Mouse (Mus musculus): ENCODE results near the gene Tnfrsf9. TPM values are rescaled to one million over a fixed set of nuclear protein-coding genes. Genes with fewer than 3 reads are reported as not detected.

Tnfrsf9 gene
- polyA plus RNA-seq, 1 experiment from 2014 or later: 0.26 TPM

DNA sequence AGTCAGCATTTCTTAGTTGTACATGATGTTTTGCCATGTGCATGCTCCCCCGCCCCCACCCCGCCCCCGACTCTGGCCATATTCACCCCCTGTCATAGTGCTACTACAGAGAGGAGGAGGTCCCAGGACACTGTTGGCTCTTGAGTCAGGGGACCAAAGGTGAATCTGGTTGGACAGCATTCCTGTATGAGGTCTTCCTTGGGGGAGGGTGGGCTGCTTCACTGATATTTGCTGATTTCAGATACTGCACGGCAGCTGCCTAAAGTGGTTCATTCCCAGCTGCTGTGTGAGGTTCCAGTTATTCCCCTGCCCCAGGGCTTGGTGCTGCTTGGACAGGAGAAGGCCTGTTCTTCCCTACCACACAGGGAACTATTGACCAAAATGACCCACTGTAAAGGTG lies 25.9 kb upstream of the Tnfrsf9 start:
- Histone ChIP-seq H3K9ac (ENCODE audit: low read depth, low read length) (no peak overlapping the region), H3K27me3 (replicated peaks; ENCODE audit: control insufficient read depth, insufficient read depth, low read length) (no peaks in the 10 kb centered on the region), H3K36me3 (ENCODE audit: control insufficient read depth, insufficient read depth, low read length) (no peaks in the 10 kb centered on the region), H3K4me1 (replicated peaks; ENCODE audit: control insufficient read depth, insufficient read depth, low read length) (peaks cover 10% of the 10 kb centered on the region), H3K27ac (ENCODE audit: low read depth, low read length) (no peak overlapping the region), H3K9me3 (ENCODE audit: control insufficient read depth, low read length) (no peaks in the 10 kb centered on the region), H3K4me2 (no peak overlapping the region), H3K4me3 (ENCODE audit: low read depth, low read length) (no peak overlapping the region)
- WGBS: 70% methylated on average over 4 of the region's 4 CpGs
- DNase-seq (ENCODE audit: low spot score): no peak
- ATAC-seq (replicated peaks; ENCODE audit: low FRiP score): no peak

DNA sequence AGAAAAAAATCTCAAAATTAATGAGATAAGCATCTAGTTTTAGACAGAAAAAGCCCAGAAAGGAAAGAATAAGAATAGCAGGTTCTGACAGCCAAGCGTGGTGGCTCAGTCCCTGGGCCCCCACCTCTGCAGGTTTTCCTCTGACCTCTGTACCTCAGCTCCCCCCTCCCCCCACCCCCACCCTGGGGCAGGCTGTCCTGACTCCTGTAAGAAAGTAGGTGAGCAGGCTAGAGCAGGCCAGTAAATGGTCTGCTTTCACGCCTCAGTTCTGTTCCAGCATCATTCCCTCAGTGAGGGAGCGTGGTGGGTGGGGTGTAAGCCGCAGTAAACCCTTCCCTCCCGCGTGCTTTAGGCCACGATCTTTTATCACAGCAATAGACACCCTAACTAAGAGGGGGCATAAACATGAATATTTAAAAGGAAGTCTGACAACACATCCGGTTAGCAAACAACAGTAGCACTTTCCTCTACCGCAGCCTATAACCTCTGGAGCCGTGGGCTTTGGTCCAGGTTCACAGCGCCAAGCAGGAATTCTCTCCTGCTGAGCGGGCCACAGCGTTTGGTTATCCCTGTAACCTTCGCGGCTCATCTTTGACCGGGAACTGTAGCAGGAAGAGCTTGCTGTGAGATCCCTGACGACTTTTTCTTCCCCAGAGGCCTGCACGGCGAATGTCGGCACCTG lies 24.9 kb upstream of the Tnfrsf9 start:
- WGBS: 45% methylated on average over 20 of the region's 20 CpGs
- Histone ChIP-seq H3K4me3 (ENCODE audit: low read depth, low read length) (no peak overlapping the region), H3K36me3 (ENCODE audit: control insufficient read depth, insufficient read depth, low read length) (no peaks in the 10 kb centered on the region), H3K9me3 (ENCODE audit: control insufficient read depth, low read length) (no peaks in the 10 kb centered on the region), H3K4me2 (no peak overlapping the region), H3K9ac (ENCODE audit: low read depth, low read length) (no peak overlapping the region), H3K4me1 (replicated peaks; ENCODE audit: control insufficient read depth, insufficient read depth, low read length) (peaks cover 10% of the 10 kb centered on the region), H3K27me3 (replicated peaks; ENCODE audit: control insufficient read depth, insufficient read depth, low read length) (no peaks in the 10 kb centered on the region), H3K27ac (ENCODE audit: low read depth, low read length) (no peak overlapping the region)
- no peak for DNase-seq (ENCODE audit: low spot score)
- ATAC-seq (replicated peaks; ENCODE audit: low FRiP score): no peak

DNA sequence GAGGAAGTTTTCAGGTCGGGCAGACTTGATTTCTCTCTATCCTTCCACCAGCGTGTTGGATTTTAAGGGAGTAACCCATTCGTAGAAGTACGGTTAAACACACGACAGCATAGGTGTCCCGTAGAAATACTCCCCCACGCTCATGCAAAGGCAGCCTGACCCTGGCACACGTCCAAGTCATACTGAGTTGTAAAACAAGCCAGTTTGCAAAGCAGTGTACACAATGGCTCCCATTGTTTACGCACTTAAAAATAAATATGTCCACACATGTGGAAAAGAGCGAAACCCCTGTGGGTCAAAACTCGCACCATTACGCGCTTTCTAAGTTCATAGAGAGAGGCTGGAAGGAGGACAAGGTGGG lies 24.4 kb upstream of the Tnfrsf9 start:
- ATAC-seq (replicated peaks; ENCODE audit: low FRiP score): no peak
- no peaks in the 10 kb centered on the region for H3K9me3 ChIP-seq (ENCODE audit: control insufficient read depth, low read length)

DNA sequence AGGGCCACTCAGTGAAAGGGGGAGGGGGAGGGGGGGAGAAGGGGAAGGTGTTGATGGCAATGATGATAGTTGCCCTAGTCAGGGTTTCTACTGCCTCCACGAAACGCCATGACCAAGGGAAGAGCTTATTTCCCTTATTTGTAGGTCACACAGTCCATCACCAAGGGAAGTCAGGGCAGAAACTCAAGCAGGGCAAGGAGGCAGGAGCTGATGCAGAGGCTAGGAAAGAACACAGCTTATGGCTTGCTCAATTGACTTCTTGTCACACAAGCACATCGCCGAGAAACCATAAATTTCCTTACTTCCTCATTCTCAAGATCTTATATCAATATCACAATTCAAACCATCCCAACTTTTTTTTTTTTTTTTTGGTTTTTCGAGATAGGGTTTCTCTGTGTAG lies 23.1 kb upstream of the Tnfrsf9 start:
- Histone ChIP-seq H3K27me3 (replicated peaks; ENCODE audit: control insufficient read depth, insufficient read depth, low read length) (no peaks in the 10 kb centered on the region), H3K27ac (ENCODE audit: low read depth, low read length) (no peak overlapping the region), H3K9ac (ENCODE audit: low read depth, low read length) (no peak overlapping the region), H3K36me3 (ENCODE audit: control insufficient read depth, insufficient read depth, low read length) (no peaks in the 10 kb centered on the region; the same call in 1 of the 2 replicates), H3K4me3 (ENCODE audit: low read depth, low read length) (no peak overlapping the region), H3K9me3 (ENCODE audit: control insufficient read depth, low read length) (no peaks in the 10 kb centered on the region), H3K4me1 (replicated peaks; ENCODE audit: control insufficient read depth, insufficient read depth, low read length) (peaks cover 21% of the 10 kb centered on the region), H3K4me2 (no peak overlapping the region)
- DNase-seq (ENCODE audit: low spot score) (no peak), ATAC-seq (replicated peaks; ENCODE audit: low FRiP score) (no peak)
- 54% methylated on average over 5 of the region's 5 CpGs for WGBS

More for the DNA sequence above, 24.4 kb upstream of the Tnfrsf9 start:
- Histone ChIP-seq H3K9ac (ENCODE audit: low read depth, low read length) (no peak overlapping the region), H3K4me2 (no peak overlapping the region), H3K4me1 (replicated peaks; ENCODE audit: control insufficient read depth, insufficient read depth, low read length) (peaks cover 13% of the 10 kb centered on the region), H3K4me3 (ENCODE audit: low read depth, low read length) (no peak overlapping the region), H3K27me3 (replicated peaks; ENCODE audit: control insufficient read depth, insufficient read depth, low read length) (no peaks in the 10 kb centered on the region), H3K36me3 (ENCODE audit: control insufficient read depth, insufficient read depth, low read length) (no peaks in the 10 kb centered on the region), H3K27ac (ENCODE audit: low read depth, low read length) (no peak overlapping the region)
- 66% methylated on average over 13 of the region's 13 CpGs for WGBS
- DNase-seq (ENCODE audit: low spot score): no peak

DNA sequence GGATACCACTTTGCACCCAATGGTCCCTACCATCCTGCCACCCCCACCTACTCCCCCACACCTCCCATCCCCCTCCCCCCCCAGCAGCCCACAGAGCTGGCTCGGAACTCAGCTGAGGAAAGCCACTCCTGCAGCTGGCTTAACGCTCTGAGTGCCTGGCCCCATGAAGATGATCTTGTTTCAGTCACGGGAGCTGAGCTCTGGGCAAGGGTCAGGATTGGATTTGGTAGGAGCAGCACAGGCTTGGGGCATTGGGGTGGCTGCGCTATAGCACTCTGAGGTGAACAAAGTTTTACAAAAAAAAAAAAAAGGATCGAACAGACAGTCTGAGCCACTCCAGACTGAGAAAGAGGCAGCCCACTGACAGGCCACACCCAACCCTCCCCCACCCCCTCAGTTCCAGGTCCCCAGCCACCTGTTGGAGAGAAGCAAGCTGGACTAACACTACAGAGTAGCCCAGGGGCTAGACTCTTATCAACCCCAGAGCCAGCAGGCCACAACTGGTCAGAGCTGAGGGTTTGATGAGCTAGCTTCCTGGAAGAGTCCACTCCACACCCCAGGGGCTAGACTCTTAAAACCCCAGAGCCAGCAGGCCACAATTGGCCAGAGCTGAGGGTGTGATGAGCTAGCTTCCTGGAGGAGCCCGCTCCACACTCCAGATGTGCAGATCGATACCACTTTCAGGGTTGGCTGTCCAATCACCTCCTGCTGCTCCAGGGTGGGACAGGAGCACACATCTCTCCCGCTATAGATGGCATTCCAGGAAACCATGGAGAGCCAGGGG lies 19.5 kb upstream of the Tnfrsf9 start:
- ATAC-seq (replicated peaks; ENCODE audit: low FRiP score) (peak; percentile 46), DNase-seq (ENCODE audit: low spot score) (no peak)
- H3K27ac ChIP-seq (ENCODE audit: low read depth, low read length): no peak overlapping the region
- H3K4me1 ChIP-seq (replicated peaks; ENCODE audit: control insufficient read depth, insufficient read depth, low read length): peaks cover 18% of the 10 kb centered on the region
- H3K36me3 ChIP-seq (ENCODE audit: control insufficient read depth, insufficient read depth, low read length): peaks cover 30% of the 10 kb centered on the region
- no peaks in the 10 kb centered on the region for H3K9me3 ChIP-seq (ENCODE audit: control insufficient read depth, low read length)
- no peak overlapping the region for H3K4me2 ChIP-seq
- no peak overlapping the region for H3K9ac ChIP-seq (ENCODE audit: low read depth, low read length)
- H3K4me3 ChIP-seq (ENCODE audit: low read depth, low read length): no peak overlapping the region
- no peaks in the 10 kb centered on the region for H3K27me3 ChIP-seq (replicated peaks; ENCODE audit: control insufficient read depth, insufficient read depth, low read length)
- WGBS: 54% methylated on average over 8 of the region's 8 CpGs

DNA sequence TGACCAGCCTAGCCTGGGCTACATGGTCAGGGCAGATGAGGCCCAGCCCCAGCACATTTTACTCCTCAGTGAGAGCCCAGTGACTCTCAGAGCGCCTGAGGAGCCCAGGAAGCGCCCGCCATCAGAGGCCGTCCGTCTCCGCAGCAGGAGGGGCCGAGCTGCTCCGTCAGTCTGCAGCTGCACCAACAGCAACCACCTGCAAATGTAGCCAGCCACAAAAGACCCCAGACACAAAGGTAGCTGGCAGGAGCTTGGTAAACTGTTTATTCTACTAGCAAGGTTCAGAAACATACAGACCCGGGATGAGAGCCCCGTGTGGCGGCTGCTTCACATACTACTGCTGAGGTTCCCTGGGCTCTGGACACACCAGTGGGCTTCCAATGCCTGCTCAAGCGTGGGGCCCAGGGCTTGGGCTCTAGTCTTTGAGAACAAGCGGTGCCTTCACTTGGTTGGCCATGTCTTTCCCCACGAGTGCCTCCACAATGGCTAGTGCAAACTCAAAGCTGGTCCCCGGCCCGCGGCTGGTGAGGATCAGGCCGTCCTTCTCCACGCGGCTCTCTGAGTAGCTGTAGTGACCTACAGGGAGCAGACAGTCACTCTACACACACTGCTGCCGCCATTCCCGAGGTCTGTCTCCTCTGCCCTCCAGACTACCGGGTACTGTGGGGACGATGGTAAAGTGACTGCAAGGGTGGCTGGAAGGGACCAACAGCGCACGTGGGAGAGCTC lies 17.3 kb upstream of the Tnfrsf9 start:
- no peaks in the 10 kb centered on the region for H3K9me3 ChIP-seq (ENCODE audit: control insufficient read depth, low read length)
- peaks cover 15% of the 10 kb centered on the region for H3K4me1 ChIP-seq (replicated peaks; ENCODE audit: control insufficient read depth, insufficient read depth, low read length)
- no peak overlapping the region for H3K4me3 ChIP-seq (ENCODE audit: low read depth, low read length)
- no peaks in the 10 kb centered on the region for H3K27me3 ChIP-seq (replicated peaks; ENCODE audit: control insufficient read depth, insufficient read depth, low read length)
- H3K27ac ChIP-seq (ENCODE audit: low read depth, low read length): no peak overlapping the region
- H3K36me3 ChIP-seq (ENCODE audit: control insufficient read depth, insufficient read depth, low read length): peaks cover 44% of the 10 kb centered on the region
- ATAC-seq (replicated peaks; ENCODE audit: low FRiP score) (no peak), DNase-seq (ENCODE audit: low spot score) (no peak)
- no peak overlapping the region for H3K9ac ChIP-seq (ENCODE audit: low read depth, low read length)
- no peak overlapping the region for H3K4me2 ChIP-seq
- WGBS: 95% methylated on average over 26 of the region's 26 CpGs

DNA sequence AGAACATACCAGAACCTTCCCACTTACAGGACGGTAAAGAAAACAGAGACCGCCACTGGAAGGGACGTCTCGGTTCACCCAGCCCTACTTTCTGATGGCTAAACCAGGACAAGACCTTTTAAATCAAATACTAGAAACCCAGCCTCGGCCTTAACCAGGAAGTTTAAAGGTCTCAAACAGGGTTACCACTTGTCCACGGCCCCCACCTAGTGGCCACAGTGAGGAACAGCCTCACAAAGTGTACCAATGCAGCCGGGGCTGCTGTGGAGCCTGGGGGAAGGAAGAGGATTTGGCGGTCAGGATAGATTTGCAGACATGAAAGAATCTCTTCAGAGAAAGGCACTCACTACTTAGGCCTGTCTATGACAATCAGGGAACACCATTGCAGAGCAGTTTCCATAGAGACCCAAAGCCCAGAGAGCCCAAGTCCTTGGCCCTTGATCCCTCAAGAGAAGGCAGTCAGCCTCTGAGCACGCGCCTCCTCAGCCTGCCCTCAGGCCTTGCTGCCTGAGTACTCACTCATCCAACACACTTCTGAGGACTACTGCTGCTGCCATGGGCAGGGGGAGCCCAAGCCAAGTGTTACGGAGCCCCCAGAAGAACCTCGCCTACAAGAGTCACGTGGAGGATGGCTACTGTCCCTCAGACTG lies 15.5 kb upstream of the Tnfrsf9 start:
- 60% methylated on average over 13 of the region's 13 CpGs for WGBS
- Histone ChIP-seq H3K4me2 (no peak overlapping the region), H3K9ac (ENCODE audit: low read depth, low read length) (no peak overlapping the region), H3K27me3 (replicated peaks; ENCODE audit: control insufficient read depth, insufficient read depth, low read length) (no peaks in the 10 kb centered on the region), H3K4me3 (ENCODE audit: low read depth, low read length) (no peak overlapping the region), H3K27ac (ENCODE audit: low read depth, low read length) (no peak overlapping the region), H3K36me3 (ENCODE audit: control insufficient read depth, insufficient read depth, low read length) (peaks cover 60% of the 10 kb centered on the region), H3K9me3 (ENCODE audit: control insufficient read depth, low read length) (no peaks in the 10 kb centered on the region), H3K4me1 (replicated peaks; ENCODE audit: control insufficient read depth, insufficient read depth, low read length) (peaks cover 15% of the 10 kb centered on the region)
- no peak for DNase-seq (ENCODE audit: low spot score)
- ATAC-seq (replicated peaks; ENCODE audit: low FRiP score): 0 out of 2 replicates have a peak, but pooled peaks have one; percentile 24

DNA sequence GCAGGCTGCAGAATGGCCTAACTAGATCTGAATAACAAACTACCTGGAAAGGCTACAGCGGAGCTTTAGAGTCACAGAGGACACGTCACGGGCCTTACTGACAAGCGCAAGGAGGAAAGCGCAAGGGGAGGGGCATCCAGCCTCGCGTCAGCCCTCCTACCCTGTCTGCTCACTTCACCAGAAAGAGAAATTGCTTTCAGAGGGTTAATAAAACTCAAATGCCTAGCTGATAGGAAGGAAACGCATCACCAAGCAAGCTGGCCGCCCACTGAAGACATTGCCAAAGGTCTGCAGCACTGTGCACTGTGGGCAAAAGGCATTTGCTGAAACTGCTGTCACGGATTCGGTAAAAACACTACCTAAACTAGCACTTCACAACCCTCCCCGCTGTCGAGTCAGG lies 13.9 kb upstream of the Tnfrsf9 start:
- Histone ChIP-seq H3K4me1 (replicated peaks; ENCODE audit: control insufficient read depth, insufficient read depth, low read length) (peaks cover 8% of the 10 kb centered on the region; the same call in 1 of the 2 replicates), H3K36me3 (ENCODE audit: control insufficient read depth, insufficient read depth, low read length) (peaks cover 71% of the 10 kb centered on the region), H3K27ac (ENCODE audit: low read depth, low read length) (no peak overlapping the region), H3K4me3 (ENCODE audit: low read depth, low read length) (no peak overlapping the region), H3K9ac (ENCODE audit: low read depth, low read length) (no peak overlapping the region), H3K4me2 (no peak overlapping the region), H3K27me3 (replicated peaks; ENCODE audit: control insufficient read depth, insufficient read depth, low read length) (no peaks in the 10 kb centered on the region), H3K9me3 (ENCODE audit: control insufficient read depth, low read length) (no peaks in the 10 kb centered on the region)
- 93% methylated on average over 13 of the region's 13 CpGs for WGBS
- ATAC-seq (replicated peaks; ENCODE audit: low FRiP score) (no peak), DNase-seq (ENCODE audit: low spot score) (no peak)

Measured in liver, embryonic 11.5 days (tissue).